Mouse (Mus musculus) cerebellum, adult 2 months (tissue): Measurements from ENCODE around the gene Tspan5. TPM values are rescaled to one million over a fixed set of nuclear protein-coding genes. Genes with fewer than 3 reads are reported as not detected.
A peak's percentile ranks its signal among the peaks of the same experiment; 100 is the strongest.

ENCODE experiments used
- DNase-seq, 2 experiments: peaks; one replicate each; pipeline ENCODE4 v3.0.0; 2021
- H3K27ac ChIP-seq: fragments of 200-500 bp; 2 replicates; pipeline ENCODE4 v1.5.1; 2012; ENCODE audit warnings: low read length, control low read depth, inconsistent platforms; ENCODE audit not compliant: insufficient read depth
- H3K27me3 ChIP-seq: fragments of 200-500 bp; 2 replicates; pipeline ENCODE4 v1.6.1; 2012; ENCODE audit warnings: inconsistent platforms, mild to moderate bottlenecking, low read length, moderate library complexity; ENCODE audit not compliant: control insufficient read depth, insufficient read depth
- H3K4me1 ChIP-seq: fragments of 200-500 bp; 2 replicates; pipeline ENCODE4 v1.6.1; 2011; ENCODE audit warnings: low read length; ENCODE audit not compliant: control insufficient read depth, insufficient read depth
- H3K4me3 ChIP-seq: fragments of 200-500 bp; replicated peaks from 2 replicates; pipeline ENCODE3; 2011; ENCODE audit warnings: mild to moderate bottlenecking, low read depth, low read length, control low read depth; ENCODE audit not compliant: insufficient read depth
- CTCF ChIP-seq: fragments of 200-500 bp; IDR thresholded peaks from 2 replicates; pipeline ENCODE4 v1.5.1; 2011; ENCODE audit warnings: low read depth, mild to moderate bottlenecking, control low read depth, low read length, moderate library complexity, borderline replicate concordance; ENCODE audit not compliant: insufficient read depth
- POLR2A ChIP-seq: fragments of 200-500 bp; IDR thresholded peaks from 2 replicates; pipeline ENCODE4 v1.6.1; 2011; ENCODE audit warnings: low read length, control low read depth, borderline replicate concordance; ENCODE audit not compliant: insufficient read depth
- WGBS: fragments of 180-500 bp; shearing (Covaris S2); methylation state at CpG from one replicate; pipeline ENCODE4 v1.1.7; 2018; 5-methylcytosine and 5-hydroxymethylcytosine counted together
- polyA plus RNA-seq: library from polyadenylated mRNA; depleted of rRNA; stranded (reverse); fragments of >200 nt; gene quantifications from 2 replicates; pipeline ENCODE4 v1.2.3, GENCODE M21; 2012

The Tspan5 gene
- polyA plus RNA-seq, 1 experiment: 166 TPM

- DNase-seq: no peak
- Histone ChIP-seq H3K4me1 (peaks cover 42% of the 10 kb centered on the region), H3K27ac (peak overlapping the region; percentile 66), H3K4me3 (no peak overlapping the region), H3K27me3 (no peaks in the 10 kb centered on the region)
- TF ChIP-seq CTCF (no peak), POLR2A (no peak)
- WGBS: 44% methylated on average over 12 of the region's 12 CpGs
Measured at GRCm38 (mm10) chr3:138864166-138864648, 122.2 kb downstream of the Tspan5 start.

- no peak overlapping the region for H3K4me3 ChIP-seq
- H3K4me1 ChIP-seq: peaks cover 36% of the 10 kb centered on the region
- H3K27ac ChIP-seq: peak overlapping the region; percentile 85
- 5% methylated on average over 5 of the region's 5 CpGs for WGBS
- TF ChIP-seq POLR2A (no peak), CTCF (0 out of 2 replicates have a peak, but pooled peaks have one; percentile 0)
- no peaks in the 10 kb centered on the region for H3K27me3 ChIP-seq
- peak; percentile 86 to 96 for DNase-seq
Measured at GRCm38 (mm10) chr3:138865271-138865670, 123.3 kb downstream of the Tspan5 start.

DNA sequence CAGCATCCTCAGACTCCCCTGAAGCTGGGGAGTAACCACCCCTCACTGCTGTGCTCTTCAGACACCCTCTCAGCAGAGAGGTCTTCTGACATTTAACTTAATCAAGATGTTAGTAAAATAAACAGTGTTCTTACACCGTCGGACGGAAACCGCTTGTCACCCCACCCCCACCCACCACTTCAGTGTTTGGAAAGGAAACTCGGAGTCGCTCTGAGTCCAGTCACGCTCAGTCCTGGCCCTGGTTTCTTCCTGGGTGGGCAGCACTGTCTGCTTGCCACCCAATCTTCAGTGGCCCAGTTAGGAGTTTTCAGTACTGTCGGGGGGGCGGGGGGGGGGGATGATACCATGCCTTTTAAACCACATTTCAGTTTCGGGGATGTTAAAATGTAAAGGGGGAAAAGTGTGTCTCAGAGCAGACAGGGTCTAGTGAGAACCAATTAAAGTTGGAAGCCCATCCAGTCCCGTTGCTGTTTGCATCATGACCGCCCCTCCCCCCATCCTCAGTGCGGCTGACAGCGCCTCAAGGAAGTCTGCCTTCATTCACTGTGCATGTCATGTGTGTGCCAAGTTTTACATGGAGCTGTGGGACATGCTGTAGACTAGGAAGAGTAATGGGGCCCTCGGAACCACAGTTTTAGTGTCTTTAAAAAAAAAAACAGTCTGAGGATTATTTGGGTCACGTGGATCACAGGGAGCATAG, 125.3 kb downstream of the Tspan5 start:
- TF ChIP-seq POLR2A (no peak), CTCF (no peak)
- 45% methylated on average over 16 of the region's 16 CpGs for WGBS
- Histone ChIP-seq H3K27ac (0 out of 2 replicates have a peak overlapping the region, but pooled peaks have one; percentile 1), H3K4me1 (peaks cover 30% of the 10 kb centered on the region), H3K4me3 (no peak overlapping the region), H3K27me3 (no peaks in the 10 kb centered on the region)
- DNase-seq: peak in 1 of 2 experiments; percentile 39

DNA sequence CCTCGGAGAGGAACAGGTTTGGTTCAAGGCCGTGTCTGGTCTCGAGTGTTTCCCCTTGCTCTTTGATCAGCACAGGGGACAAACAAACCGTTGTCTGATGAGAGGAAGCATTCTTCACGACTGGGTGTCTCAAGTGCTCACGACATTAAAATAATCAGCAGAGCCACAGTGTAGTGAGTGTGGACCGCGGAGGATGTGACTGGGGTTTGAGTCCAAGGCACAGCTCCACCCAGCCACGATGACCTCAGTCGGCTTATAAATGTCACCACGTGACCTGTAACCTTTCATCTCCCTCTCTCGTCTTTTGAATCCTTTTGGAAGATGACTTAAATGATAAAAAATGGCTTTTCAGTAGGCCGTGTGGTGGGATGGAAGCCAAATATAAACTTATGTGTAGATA, 126.4 kb downstream of the Tspan5 start:
- WGBS: 73% methylated on average over 13 of the region's 13 CpGs

DNA sequence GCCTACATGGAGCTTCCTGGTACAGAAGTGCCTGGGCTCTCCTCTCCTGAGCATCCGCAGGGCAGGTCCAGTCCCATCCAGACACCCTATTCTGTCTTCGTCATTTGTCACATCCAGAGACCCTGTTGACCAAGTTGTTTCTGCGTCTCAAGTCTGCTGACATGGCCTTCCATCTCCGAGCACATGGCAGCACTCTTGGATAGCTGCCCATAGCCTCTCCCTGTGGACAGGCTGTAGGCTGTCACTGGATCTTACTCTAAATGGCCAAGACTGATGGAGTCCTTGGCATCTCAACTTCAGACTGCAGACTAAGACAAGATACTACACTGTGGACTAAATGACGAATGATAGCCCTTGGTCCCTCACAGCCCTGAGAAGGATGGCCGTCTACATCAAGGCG, 133.3 kb downstream of the Tspan5 start:
- peak in 1 of 2 experiments; percentile 58 for DNase-seq
- Histone ChIP-seq H3K27me3 (no peaks in the 10 kb centered on the region), H3K4me3 (no peak overlapping the region), H3K27ac (no peak overlapping the region), H3K4me1 (peaks cover 34% of the 10 kb centered on the region)
- no peak for TF ChIP-seq POLR2A
- no peak for TF ChIP-seq CTCF
- 53% methylated on average over 7 of the region's 7 CpGs for WGBS

More for the DNA sequence above, 126.4 kb downstream of the Tspan5 start:
- Histone ChIP-seq H3K4me3 (no peak overlapping the region), H3K4me1 (peaks cover 23% of the 10 kb centered on the region), H3K27me3 (no peaks in the 10 kb centered on the region), H3K27ac (peak overlapping the region; percentile 42; the same call in 1 of the 2 replicates)
- DNase-seq: no peak
- TF ChIP-seq POLR2A (no peak), CTCF (no peak)

DNA sequence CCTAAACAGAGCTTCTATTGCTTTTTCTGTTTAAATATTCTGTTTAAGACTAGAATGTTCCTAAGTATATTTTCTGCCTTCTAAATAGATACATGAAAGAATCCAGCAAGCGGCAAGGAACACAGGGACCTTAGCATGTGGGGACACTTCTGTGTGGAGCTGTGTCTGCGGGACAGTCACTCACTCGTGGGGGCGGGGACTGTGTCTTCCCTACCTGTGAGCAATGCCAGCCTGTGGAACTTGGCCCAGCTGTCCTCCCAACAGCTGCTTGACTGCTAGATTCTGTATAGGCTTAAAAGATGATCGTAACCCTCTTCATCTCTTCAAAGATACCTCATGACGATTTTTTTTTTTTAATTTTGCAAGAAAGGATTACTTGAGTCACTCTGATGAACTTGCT, 133.9 kb downstream of the Tspan5 start:
- no peaks in the 10 kb centered on the region for H3K27me3 ChIP-seq
- no peak for TF ChIP-seq POLR2A
- WGBS: 86% methylated on average over 6 of the region's 6 CpGs
- no peak overlapping the region for H3K27ac ChIP-seq
- H3K4me1 ChIP-seq: peaks cover 28% of the 10 kb centered on the region
- H3K4me3 ChIP-seq: no peak overlapping the region
- DNase-seq: no peak

- no peaks in the 10 kb centered on the region for H3K27me3 ChIP-seq
- DNase-seq: peak in 1 of 2 experiments; percentile 43
- no peak overlapping the region for H3K4me3 ChIP-seq
- peaks cover 27% of the 10 kb centered on the region for H3K4me1 ChIP-seq
- TF ChIP-seq POLR2A (no peak), CTCF (no peak)
- WGBS: 73% methylated on average over 10 of the region's 10 CpGs
- H3K27ac ChIP-seq: peak overlapping the region; percentile 10; the same call in 1 of the 2 replicates
Measured at GRCm38 (mm10) chr3:138876418-138876817, 134.4 kb downstream of the Tspan5 start.

DNA sequence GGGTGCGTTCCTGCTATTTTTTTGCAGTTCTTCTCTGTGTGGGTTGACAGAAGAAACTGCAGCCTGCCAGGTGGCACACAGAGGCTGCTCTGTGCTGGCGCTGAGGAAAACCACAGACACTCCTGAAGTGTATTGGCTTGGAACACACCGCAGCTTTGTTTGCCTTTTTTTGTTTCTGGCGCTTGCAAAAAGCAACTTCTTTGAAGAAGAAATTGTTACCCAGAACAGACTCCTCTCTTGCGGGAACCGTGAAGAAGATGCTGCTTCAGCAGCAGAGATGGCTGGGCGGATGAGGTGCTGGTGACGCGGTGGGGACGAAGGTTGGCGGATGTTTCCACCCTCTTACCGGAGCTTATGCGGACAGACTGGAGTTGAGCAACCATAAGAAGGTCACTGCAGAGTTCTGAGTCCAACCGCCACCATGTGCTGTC, 135.0 kb downstream of the Tspan5 start:
- 36% methylated on average over 14 of the region's 14 CpGs for WGBS
- peak in 1 of 2 experiments; percentile 51 for DNase-seq
- no peak for TF ChIP-seq CTCF
- no peak for TF ChIP-seq POLR2A
- Histone ChIP-seq H3K27ac (0 out of 2 replicates have a peak overlapping the region, but pooled peaks have one; percentile 10), H3K4me3 (no peak overlapping the region), H3K4me1 (peaks cover 27% of the 10 kb centered on the region), H3K27me3 (no peaks in the 10 kb centered on the region)
